Mouse (Mus musculus) CH12.LX (cell line): ENCODE results near the gene Polh. TPM values are rescaled to one million over a fixed set of nuclear protein-coding genes. Genes with fewer than 3 reads are reported as not detected.

ENCODE experiments used
- DNase-seq: peaks from one replicate; pipeline ENCODE4 v3.0.0-alpha.2; 2013; ENCODE audit errors: extremely low read depth
- H3K27ac ChIP-seq: 2 replicates; pipeline ENCODE4 v1.5.1; 2012; ENCODE audit warnings: low read depth, mild to moderate bottlenecking, control low read depth, moderate library complexity; ENCODE audit not compliant: insufficient read depth
- H3K27me3 ChIP-seq: replicated peaks from 2 replicates; pipeline ENCODE3; 2012; ENCODE audit warnings: inconsistent platforms
- H3K36me3 ChIP-seq, 2 experiments: replicated peaks in 1 of 2; 2 replicates each; pipeline versions ENCODE3 to v1.6.1; 2012; ENCODE audit warnings: inconsistent platforms in 1 of 2, low read length in 1 of 2, mild to moderate bottlenecking in 1 of 2, mixed read lengths in 1 of 2, moderate library complexity in 1 of 2; ENCODE audit not compliant: control insufficient read depth in 1 of 2, insufficient read depth in 1 of 2
- H3K4me1 ChIP-seq, 2 experiments: 2 replicates each; pipeline ENCODE4 v1.6.1; 2012; ENCODE audit warnings: inconsistent platforms in 1 of 2, moderate library complexity in 1 of 2; ENCODE audit not compliant: insufficient read depth in 2 of 2, control insufficient read depth in 1 of 2
- H3K4me2 ChIP-seq: 2 replicates; pipeline ENCODE4 v1.6.1; 2012; ENCODE audit warnings: low read depth, mild to moderate bottlenecking, control low read depth; ENCODE audit not compliant: poor library complexity, insufficient read depth, severe bottlenecking
- H3K4me3 ChIP-seq, 3 experiments: fragments of 150-350 bp in 1 of 3; sonication (generic) in 1 of 3; replicated peaks in 1 of 3; 2 replicates each; pipeline versions ENCODE3 to v1.5.1; 2011 to 2012; ENCODE audit warnings: low read depth in 2 of 3, low read length in 2 of 3, mild to moderate bottlenecking in 2 of 3, moderate library complexity in 2 of 3, control low read depth in 1 of 3, improper control_type of control experiment in 1 of 3, inconsistent platforms in 1 of 3, mixed read lengths in 1 of 3; ENCODE audit not compliant: poor library complexity in 1 of 3
- H3K79me2 ChIP-seq: replicated peaks from 2 replicates; pipeline ENCODE4 v1.6.1; 2012; ENCODE audit warnings: mild to moderate bottlenecking, moderate library complexity; ENCODE audit not compliant: control insufficient read depth, poor library complexity, insufficient read depth, severe bottlenecking; ENCODE audit errors: extremely low read depth
- H3K9ac ChIP-seq: 2 replicates; pipeline ENCODE4 v1.6.1; 2012; ENCODE audit warnings: low read depth, mild to moderate bottlenecking, control low read depth, moderate library complexity; ENCODE audit not compliant: insufficient read depth
- H3K9me3 ChIP-seq: replicated peaks from 2 replicates; pipeline ENCODE3; 2012; ENCODE audit warnings: low read length, inconsistent platforms, mixed read lengths
- BHLHE40 ChIP-seq: IDR thresholded peaks from 2 replicates; pipeline ENCODE4 v1.6.1; 2011; ENCODE audit warnings: mild to moderate bottlenecking, low read depth, low read length, improper control_type of control experiment
- CHD2 ChIP-seq: IDR thresholded peaks from 2 replicates; pipeline ENCODE4 v1.6.1; 2011; ENCODE audit warnings: low read length, improper control_type of control experiment
- CTCF ChIP-seq, 2 experiments: IDR thresholded peaks in 1 of 2; conservative IDR thresholded peaks in 1 of 2; 2 replicates each; pipeline ENCODE4 v1.5.1; 2011 to 2012; ENCODE audit warnings: low read depth in 2 of 2, low read length in 2 of 2, improper control_type of control experiment in 1 of 2, inconsistent platforms in 1 of 2, mild to moderate bottlenecking in 1 of 2, moderate library complexity in 1 of 2
- E2F4 ChIP-seq: IDR thresholded peaks from 2 replicates; pipeline ENCODE4 v1.6.1; 2011; ENCODE audit warnings: low read depth, low read length, improper control_type of control experiment; ENCODE audit not compliant: insufficient replicate concordance
- ELF1 ChIP-seq: IDR thresholded peaks from 2 replicates; pipeline ENCODE4 v1.6.1; 2014; ENCODE audit warnings: low read depth, mild to moderate bottlenecking, inconsistent platforms, low read length, improper control_type of control experiment
- GABPA ChIP-seq: IDR thresholded peaks from 2 replicates; pipeline ENCODE4 v1.6.1; 2012; ENCODE audit warnings: low read depth, low read length, improper control_type of control experiment, inconsistent platforms; ENCODE audit not compliant: insufficient replicate concordance
- HCFC1 ChIP-seq: IDR thresholded peaks from 2 replicates; pipeline ENCODE4 v1.6.1; 2012; ENCODE audit warnings: low read depth, mild to moderate bottlenecking, inconsistent platforms, low read length, improper control_type of control experiment
- JUND ChIP-seq: conservative IDR thresholded peaks from 2 replicates; pipeline ENCODE4 v1.6.1; 2011; ENCODE audit warnings: low read depth, low read length, improper control_type of control experiment
- KAT2A ChIP-seq: IDR thresholded peaks from 2 replicates; pipeline ENCODE4 v1.6.1; 2012; ENCODE audit warnings: low read length, improper control_type of control experiment, inconsistent platforms; ENCODE audit not compliant: insufficient replicate concordance
- MAFK ChIP-seq: IDR thresholded peaks from 2 replicates; pipeline ENCODE4 v1.6.1; 2011; ENCODE audit warnings: low read length, improper control_type of control experiment; ENCODE audit not compliant: insufficient replicate concordance
- MEF2A ChIP-seq: IDR thresholded peaks from 2 replicates; pipeline ENCODE4 v1.6.1; 2014; ENCODE audit warnings: low read depth, mild to moderate bottlenecking, inconsistent platforms, low read length, improper control_type of control experiment, borderline replicate concordance
- NRF1 ChIP-seq: IDR thresholded peaks from 2 replicates; pipeline ENCODE4 v1.6.1; 2014; ENCODE audit warnings: low read depth, mild to moderate bottlenecking, inconsistent platforms, low read length, improper control_type of control experiment, moderate library complexity
- PAX5 ChIP-seq: IDR thresholded peaks from 2 replicates; pipeline ENCODE4 v1.6.1; 2012; ENCODE audit warnings: low read length, inconsistent platforms, mixed read lengths
- POLR2A ChIP-seq: IDR thresholded peaks from 2 replicates; pipeline ENCODE4 v1.6.1; 2011; ENCODE audit warnings: low read depth, mild to moderate bottlenecking, improper control_type of control experiment, low read length
- POLR2AphosphoS2 ChIP-seq: IDR thresholded peaks from 2 replicates; pipeline ENCODE4 v1.6.1; 2011; ENCODE audit warnings: low read depth, low read length, improper control_type of control experiment
- RAD21 ChIP-seq: IDR thresholded peaks from 2 replicates; pipeline ENCODE4 v1.6.1; 2011; ENCODE audit warnings: low read depth, mild to moderate bottlenecking, low read length, improper control_type of control experiment, moderate library complexity
- SIN3A ChIP-seq: IDR thresholded peaks from 2 replicates; pipeline ENCODE4 v1.6.1; 2012; ENCODE audit warnings: low read length, improper control_type of control experiment, inconsistent platforms
- SMC3 ChIP-seq: IDR thresholded peaks from 2 replicates; pipeline ENCODE4 v1.6.1; 2011; ENCODE audit warnings: low read depth, low read length, improper control_type of control experiment
- TCF12 ChIP-seq: IDR thresholded peaks from 2 replicates; pipeline ENCODE4 v1.6.1; 2014; ENCODE audit warnings: low read depth, mild to moderate bottlenecking, inconsistent platforms, low read length, improper control_type of control experiment
- UBTF ChIP-seq: IDR thresholded peaks from 2 replicates; pipeline ENCODE4 v1.6.1; 2012; ENCODE audit warnings: low read depth, mild to moderate bottlenecking, inconsistent platforms, low read length, improper control_type of control experiment, moderate library complexity
- ZC3H11A ChIP-seq: IDR thresholded peaks from 2 replicates; pipeline ENCODE4 v1.6.1; 2012; ENCODE audit warnings: low read depth, mild to moderate bottlenecking, inconsistent platforms, low read length, improper control_type of control experiment
- ZKSCAN1 ChIP-seq: IDR thresholded peaks from 2 replicates; pipeline ENCODE4 v1.6.1; 2012; ENCODE audit warnings: low read depth, inconsistent platforms, low read length, improper control_type of control experiment, borderline replicate concordance
- ZMIZ1 ChIP-seq: IDR thresholded peaks from 2 replicates; pipeline ENCODE4 v1.6.1; 2012; ENCODE audit warnings: low read depth, mild to moderate bottlenecking, inconsistent platforms, low read length, improper control_type of control experiment
- dilution Hi-C: fragments of 300-500 bp; cut with MboI; formaldehyde crosslinking; loops from 2 replicates; pipeline ENCODE4 v1.14.3; 2020; ENCODE audit warnings: low sequenced_read_pairs; ENCODE audit not compliant: extremely low pct_unique_long_range_greater_than_20kb, extremely low pct_ligation_motif_present
- in situ Hi-C: fragments of 300-500 bp; cut with MboI; formaldehyde crosslinking; loops from 3 replicates; pipeline ENCODE4 v1.14.3; 2019; ENCODE audit warnings: low sequenced_read_pairs, low pct_ligation_motif_present, low pct_unique_long_range_greater_than_20kb, mixed read lengths
- polyA plus RNA-seq: library from polyadenylated mRNA; unstranded; fragments of >175 nt; gene quantifications from 2 replicates; pipeline ENCODE4 v1.2.1, GENCODE M21; 2012; ENCODE audit warnings: low read depth; ENCODE audit not compliant: insufficient read length
- total RNA-seq, 2 experiments: library from RNA; depleted of rRNA; stranded (reverse); fragments of 300-350 nt in 1 of 2; fragments of >200 nt in 1 of 2; gene quantifications; 2 replicates each; pipeline ENCODE4 v1.2.3; 2012 to 2014

Polh gene
- total and polyA plus RNA-seq, 3 experiments = 23.1 to 40.4 (median 36.0) TPM

DNA sequence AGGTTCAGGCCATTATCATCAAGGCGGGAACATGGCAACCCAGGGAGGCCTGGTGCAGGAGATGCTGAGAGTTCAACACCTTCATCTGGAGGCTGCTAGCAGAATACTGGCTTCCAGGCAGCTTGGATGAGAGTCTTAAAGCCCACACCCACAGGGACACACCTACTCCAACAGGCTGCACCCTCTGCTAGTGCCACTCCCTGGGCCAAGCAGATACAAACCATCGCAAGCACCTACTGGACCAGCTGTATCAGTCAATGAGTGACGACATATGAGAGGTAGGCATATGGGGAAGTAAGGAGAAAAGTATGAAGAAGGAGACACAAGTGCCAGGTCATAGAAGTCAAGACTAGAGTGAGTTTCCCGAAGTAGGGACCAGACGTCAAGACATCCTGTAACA is 45.8 kb downstream of the Polh start:
- H3K4me2 ChIP-seq = no peak overlapping the region

DNA sequence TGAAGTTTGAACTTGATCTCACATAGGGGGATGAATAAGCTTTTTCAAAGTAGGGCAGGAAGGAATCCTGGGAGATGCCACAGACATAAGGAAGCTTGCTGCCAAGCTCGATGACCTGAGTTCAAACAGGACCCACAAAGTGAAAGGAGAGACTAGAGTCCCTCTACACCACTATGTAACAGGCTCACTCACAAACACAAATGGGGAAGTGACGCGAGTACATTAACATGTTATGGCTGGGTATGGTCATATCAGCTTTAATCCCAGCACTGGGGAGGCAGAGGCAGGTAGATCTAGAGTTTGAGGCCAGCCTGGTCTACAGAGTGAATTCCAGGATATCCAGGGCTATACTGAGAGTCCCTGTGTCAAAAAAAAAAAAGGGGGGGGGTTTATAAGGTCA is 48.1 kb downstream of the Polh start:
- H3K4me3 ChIP-seq = no peak overlapping the region
- no peak overlapping the region for H3K4me2 ChIP-seq
- no peak overlapping the region for H3K27ac ChIP-seq
- peaks cover 16% of the 10 kb centered on the region for H3K79me2 ChIP-seq
- no peak overlapping the region for H3K9ac ChIP-seq
- dilution Hi-C loops = no loop called here
- peaks cover 3 to 25% of the 10 kb centered on the region in 2 experiments; a peak in 3 of 4 replicates for H3K4me1 ChIP-seq
- in situ Hi-C loops = no loop called here
- H3K9me3 ChIP-seq = no peaks in the 10 kb centered on the region
- no peaks in the 10 kb centered on the region for H3K27me3 ChIP-seq
- DNase-seq = no peak
- peaks cover 3 to 7% of the 10 kb centered on the region in 2 experiments for H3K36me3 ChIP-seq
- TF ChIP-seq PAX5 = no peak
- no peak for TF ChIP-seq ZC3H11A

More for the DNA sequence above, 45.8 kb downstream of the Polh start:
- TF ChIP-seq CTCF (conservative IDR thresholded peaks at IDR 0.05 in 1 of 2, IDR thresholded peaks at IDR 0.05 in 1 of 2; ENCODE audit: low read depth in 2 of 2, low read length in 2 of 2) = no peak
- TF ChIP-seq MEF2A = no peak
- TF ChIP-seq TCF12 = no peak
- TF ChIP-seq POLR2AphosphoS2 = no peak
- TF ChIP-seq ELF1 = no peak
- no peak for TF ChIP-seq HCFC1
- no peak overlapping the region for H3K27ac ChIP-seq
- no peak overlapping the region for H3K4me3 ChIP-seq
- H3K4me1 ChIP-seq = peaks cover 3 to 27% of the 10 kb centered on the region in 2 experiments; a peak in 3 of 4 replicates
- no peaks in the 10 kb centered on the region for H3K9me3 ChIP-seq
- H3K36me3 ChIP-seq = peaks cover 0 to under 1% of the 10 kb centered on the region in 2 experiments
- in situ Hi-C loops = no loop called here
- DNase-seq = no peak
- dilution Hi-C loops = no loop called here
- peaks cover 19% of the 10 kb centered on the region for H3K79me2 ChIP-seq
- no peaks in the 10 kb centered on the region for H3K27me3 ChIP-seq
- no peak overlapping the region for H3K9ac ChIP-seq

DNA sequence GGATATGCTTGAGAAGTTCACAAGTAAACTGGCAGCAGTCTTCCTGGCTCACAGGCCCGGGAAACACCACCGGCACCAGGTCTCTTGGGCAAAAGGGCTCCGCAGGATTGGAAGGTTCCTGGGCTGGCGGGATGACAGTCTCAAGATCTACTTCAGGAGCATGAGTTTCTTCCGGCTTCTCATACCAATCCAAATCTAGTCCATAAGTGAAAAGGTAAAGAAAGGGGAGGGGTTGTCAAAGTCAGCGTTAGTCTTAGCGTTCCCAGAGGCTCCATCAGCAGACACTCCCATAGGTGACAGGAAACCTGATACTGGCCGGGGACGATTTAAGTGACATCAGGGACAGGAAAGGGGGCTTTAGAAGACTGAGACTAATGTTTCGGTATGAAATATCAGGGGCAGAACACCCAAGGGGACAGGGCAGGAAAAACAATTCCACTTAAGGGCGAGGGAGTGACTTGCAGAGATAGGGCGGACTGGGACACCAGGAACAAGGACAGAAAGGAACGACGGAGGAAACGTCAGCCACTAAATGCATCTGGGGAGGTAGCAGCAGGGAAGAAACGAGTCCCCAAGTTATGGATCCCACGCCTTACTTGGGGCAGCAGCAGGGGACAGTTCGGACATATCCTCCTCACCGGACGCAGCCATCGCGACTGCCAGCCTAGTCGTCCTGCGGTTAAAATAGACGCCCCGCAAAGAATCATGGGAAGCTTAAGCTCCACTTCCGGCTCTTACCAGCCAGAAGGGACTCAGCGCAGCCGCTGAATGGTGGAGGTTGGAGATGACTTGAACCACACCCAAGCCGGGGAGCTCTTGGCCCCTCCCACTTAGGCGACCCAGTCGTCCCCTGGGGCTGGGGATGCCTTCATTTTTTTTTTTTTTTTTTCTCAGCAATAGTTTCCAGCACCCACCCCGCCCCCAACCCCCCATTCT is 49.3 kb downstream of the Polh start, which contains the start of gene Mad2l1bp:
Gene Mad2l1bp (minus strand): TSS at position 707 of the 936 bp plus-strand sequence.
- Histone ChIP-seq H3K9me3 (no peaks in the 10 kb centered on the region), H3K9ac (peak within 1 kb of the TSS; percentile 85), H3K4me2 (peak within 1 kb of the TSS; percentile 86), H3K4me3 (peak within 1 kb of the TSS; percentile 66 to 99 (median 94)), H3K27ac (peak within 1 kb of the TSS; percentile 52; the same call in 1 of the 2 replicates), H3K27me3 (no peaks in the 10 kb centered on the region), H3K79me2 (peaks cover 16% of the 10 kb centered on the region), H3K4me1 (peaks cover 0 to 21% of the 10 kb centered on the region in 2 experiments; a peak in 2 of 4 replicates), H3K36me3 (peaks cover 11 to 18% of the 10 kb centered on the region in 2 experiments)
- in situ Hi-C loops = no loop called here
- dilution Hi-C loops = no loop called here
- DNase-seq = peak; percentile 98
- TF ChIP-seq RAD21 (no peak), POLR2AphosphoS2 (peak; percentile 96), MAFK (no peak), POLR2A (peak; percentile 100), ZKSCAN1 (no peak), JUND (no peak), SMC3 (no peak), GABPA (no peak), NRF1 (peak; percentile 72; the same call in 1 of the 2 replicates), ZMIZ1 (peak; percentile 97), UBTF (0 out of 2 replicates have a peak, but pooled peaks have one; percentile 51), SIN3A (peak; percentile 94), BHLHE40 (no peak), TCF12 (peak; percentile 89), ELF1 (peak; percentile 97), KAT2A (peak; percentile 19; the same call in 1 of the 2 replicates), CHD2 (0 out of 2 replicates have a peak, but pooled peaks have one; percentile 47), E2F4 (no peak)
